Mouse (Mus musculus) mature B cell (primary cell): ENCODE measurements around the gene Casp8.

Experiments used
- in situ Hi-C: fragments of 300-500 bp; cut with MboI; formaldehyde crosslinking; loops from 2 replicates; pipeline ENCODE4 v1.14.3; 2019

Casp8 gene

GRCm38 (mm10) chr1:58795291-58796058 is at the start of gene Casp8:
Gene Casp8 (plus strand): TSS chr1:58795374.
- in situ Hi-C loops, result no loop called here

- in situ Hi-C loops, result no loop called here
Measured at GRCm38 (mm10) chr1:58746880-58747279, 48.3 kb upstream of the Casp8 start.

GRCm38 (mm10) chr1:58759451-58759850 is 35.7 kb upstream of the Casp8 start:
- in situ Hi-C loops, result loop anchor here (25.0 kb wide), 1 partner anchor 378 kb away; no protein-coding TSS in a partner anchor

GRCm38 (mm10) chr1:58760581-58760980 is 34.6 kb upstream of the Casp8 start:
- in situ Hi-C loops, result loop anchor here (25.0 kb wide), 1 partner anchor 377 kb away; no protein-coding TSS in a partner anchor

GRCm38 (mm10) chr1:58761391-58762275 is 33.5 kb upstream of the Casp8 start:
- in situ Hi-C loops, result loop anchor here (25.0 kb wide), 1 partner anchor 376 kb away; no protein-coding TSS in a partner anchor

GRCm38 (mm10) chr1:58762576-58762975 is 32.6 kb upstream of the Casp8 start:
- in situ Hi-C loops, result loop anchor here (25.0 kb wide), 1 partner anchor 375 kb away; no protein-coding TSS in a partner anchor

- in situ Hi-C loops, result loop anchor here (25.0 kb wide), 1 partner anchor 371 kb away; no protein-coding TSS in a partner anchor
Measured at GRCm38 (mm10) chr1:58766446-58766845, 28.7 kb upstream of the Casp8 start.

- in situ Hi-C loops, result loop anchor here (25.0 kb wide), 1 partner anchor 368 kb away; no protein-coding TSS in a partner anchor
Measured at GRCm38 (mm10) chr1:58769136-58769535, 26.0 kb upstream of the Casp8 start.

GRCm38 (mm10) chr1:58769701-58770100 is 25.5 kb upstream of the Casp8 start:
- in situ Hi-C loops, result loop anchor here (25.0 kb wide), 1 partner anchor 368 kb away; no protein-coding TSS in a partner anchor

GRCm38 (mm10) chr1:58770111-58770720 is 25.0 kb upstream of the Casp8 start:
- in situ Hi-C loops, result loop anchor here (25.0 kb wide), 1 partner anchor 367 kb away; no protein-coding TSS in a partner anchor

GRCm38 (mm10) chr1:58772084-58772483 is 23.1 kb upstream of the Casp8 start:
- in situ Hi-C loops, result loop anchor here (25.0 kb wide), 1 partner anchor 365 kb away; no protein-coding TSS in a partner anchor

GRCm38 (mm10) chr1:58773280-58773679 is 21.9 kb upstream of the Casp8 start:
- in situ Hi-C loops, result loop anchor here (25.0 kb wide), 1 partner anchor 364 kb away; no protein-coding TSS in a partner anchor

GRCm38 (mm10) chr1:58773905-58774304 is 21.3 kb upstream of the Casp8 start:
- in situ Hi-C loops, result loop anchor here (25.0 kb wide), 1 partner anchor 363 kb away; no protein-coding TSS in a partner anchor

GRCm38 (mm10) chr1:58775361-58775760 is 19.8 kb upstream of the Casp8 start:
- in situ Hi-C loops, result no loop called here

- in situ Hi-C loops, result no loop called here
Measured at GRCm38 (mm10) chr1:58777583-58777982, 17.6 kb upstream of the Casp8 start.

- in situ Hi-C loops, result no loop called here
Measured at GRCm38 (mm10) chr1:58778226-58778625, 16.9 kb upstream of the Casp8 start.

- in situ Hi-C loops, result loop anchor here (5.0 kb wide), 1 partner anchor 111 kb away; no protein-coding TSS in a partner anchor
Measured at GRCm38 (mm10) chr1:58786276-58786675, 8.9 kb upstream of the Casp8 start.

GRCm38 (mm10) chr1:58788410-58788809 is 6.8 kb upstream of the Casp8 start:
- in situ Hi-C loops, result loop anchor here (5.0 kb wide), 1 partner anchor 109 kb away; no protein-coding TSS in a partner anchor

GRCm38 (mm10) chr1:58794705-58795104 is 469 bp upstream of the Casp8 start:
- in situ Hi-C loops, result no loop called here

GRCm38 (mm10) chr1:58796059-58796363 is 837 bp downstream of the Casp8 start:
- in situ Hi-C loops, result no loop called here

- in situ Hi-C loops, result no loop called here
Measured at GRCm38 (mm10) chr1:58796853-58797252, 1.7 kb downstream of the Casp8 start.
